Mouse (Mus musculus) testis, adult 2 months (tissue): ENCODE data around the gene Cdk10. TPM values are rescaled to one million over a fixed set of nuclear protein-coding genes. Genes with fewer than 3 reads are reported as not detected.
A peak's percentile ranks its signal among the peaks of the same experiment; 100 is the strongest.
"Not testable (repeated sequence)": the region's sequence is repeated elsewhere in the genome, so short reads cannot be mapped to it uniquely, and the experiment has no call there.

Experiments
- H3K27ac ChIP-seq: fragments of 200-500 bp; 2 replicates; pipeline ENCODE4 v1.5.1; 2012; ENCODE audit warnings: low read depth, low read length; ENCODE audit not compliant: control insufficient read depth, insufficient read depth
- H3K27me3 ChIP-seq: fragments of 200-500 bp; 2 replicates; pipeline ENCODE4 v1.6.1; 2012; ENCODE audit warnings: mild to moderate bottlenecking, low read length, moderate library complexity; ENCODE audit not compliant: control insufficient read depth, insufficient read depth
- H3K36me3 ChIP-seq: fragments of 200-500 bp; 2 replicates; pipeline ENCODE4 v1.6.1; 2012; ENCODE audit warnings: mild to moderate bottlenecking, low read length; ENCODE audit not compliant: control insufficient read depth, insufficient read depth
- H3K4me1 ChIP-seq: fragments of 200-500 bp; 2 replicates; pipeline ENCODE4 v1.6.1; 2012; ENCODE audit warnings: low read length; ENCODE audit not compliant: control insufficient read depth, insufficient read depth
- H3K4me3 ChIP-seq: fragments of 200-500 bp; 2 replicates; pipeline ENCODE4 v1.5.1; 2012; ENCODE audit warnings: low read depth, mild to moderate bottlenecking, low read length, moderate library complexity, mixed read lengths; ENCODE audit not compliant: control insufficient read depth
- CTCF ChIP-seq: fragments of 200-500 bp; IDR thresholded peaks from 2 replicates; pipeline ENCODE4 v1.5.1; 2012; ENCODE audit warnings: low read depth, mild to moderate bottlenecking, inconsistent platforms, low read length, moderate library complexity; ENCODE audit not compliant: control insufficient read depth, insufficient read depth, insufficient replicate concordance
- POLR2A ChIP-seq: fragments of 200-500 bp; IDR thresholded peaks from 2 replicates; pipeline ENCODE4 v1.6.1; 2012; ENCODE audit warnings: low read depth, mild to moderate bottlenecking, inconsistent platforms, low read length, moderate library complexity; ENCODE audit not compliant: control insufficient read depth
- polyA plus RNA-seq: library from polyadenylated mRNA; depleted of rRNA; stranded (reverse); fragments of >200 nt; gene quantifications from 2 replicates; pipeline ENCODE4 v1.2.3, GENCODE M21; 2012

The Cdk10 gene
- polyA plus RNA-seq, 1 experiment: 62.0 TPM

DNA sequence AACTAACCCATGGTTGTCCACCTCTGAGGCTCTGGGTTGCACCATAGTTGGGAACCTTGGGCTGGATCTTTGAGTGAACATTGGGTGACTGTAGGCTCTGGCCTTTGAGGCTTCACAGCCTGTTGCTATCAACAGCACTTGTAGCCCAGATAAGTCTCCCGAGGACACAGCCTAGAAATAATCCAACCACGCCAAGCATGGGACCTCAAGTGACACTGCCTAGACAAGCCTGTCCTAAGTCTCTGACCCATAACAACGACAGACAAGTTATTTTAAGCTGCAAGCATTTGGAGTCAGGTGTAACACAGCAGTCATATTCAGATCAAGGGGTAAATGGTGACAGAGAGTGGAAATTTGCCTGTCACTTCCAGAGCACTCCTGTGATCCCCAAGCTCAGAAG, 9.2 kb upstream of the Cdk10 start:
- peaks cover 3% of the 10 kb centered on the region for H3K4me1 ChIP-seq
- H3K27me3 ChIP-seq: no peaks in the 10 kb centered on the region
- no peak for TF ChIP-seq CTCF
- no peak for TF ChIP-seq POLR2A
- H3K4me3 ChIP-seq: peak overlapping the region; percentile 15
- H3K27ac ChIP-seq: no peak overlapping the region
- H3K36me3 ChIP-seq: peaks cover 4% of the 10 kb centered on the region

DNA sequence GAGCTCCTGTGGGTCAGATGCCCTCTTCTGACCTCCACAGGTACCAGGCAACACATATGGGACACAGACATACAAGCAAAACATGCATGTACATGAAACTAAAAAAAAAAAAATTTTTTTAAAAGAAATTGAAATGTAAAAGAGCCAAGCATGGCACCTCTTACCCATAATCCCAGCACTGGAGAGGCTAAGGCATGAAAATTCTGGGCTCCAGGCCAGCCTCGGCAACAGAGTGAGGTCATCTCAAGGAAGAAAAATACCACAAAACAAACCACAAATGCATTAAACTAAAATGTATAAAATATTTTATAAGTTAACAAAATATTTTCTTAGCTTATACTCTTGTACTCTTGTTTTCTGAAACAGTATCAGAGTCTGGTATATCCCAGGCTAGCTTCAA, 3.7 kb upstream of the Cdk10 start:
- no peak for TF ChIP-seq CTCF
- TF ChIP-seq POLR2A: no peak
- peaks cover 3% of the 10 kb centered on the region for H3K4me1 ChIP-seq
- H3K27ac ChIP-seq: no peak overlapping the region
- H3K4me3 ChIP-seq: no peak overlapping the region
- H3K36me3 ChIP-seq: no peaks in the 10 kb centered on the region
- H3K27me3 ChIP-seq: no peaks in the 10 kb centered on the region

DNA sequence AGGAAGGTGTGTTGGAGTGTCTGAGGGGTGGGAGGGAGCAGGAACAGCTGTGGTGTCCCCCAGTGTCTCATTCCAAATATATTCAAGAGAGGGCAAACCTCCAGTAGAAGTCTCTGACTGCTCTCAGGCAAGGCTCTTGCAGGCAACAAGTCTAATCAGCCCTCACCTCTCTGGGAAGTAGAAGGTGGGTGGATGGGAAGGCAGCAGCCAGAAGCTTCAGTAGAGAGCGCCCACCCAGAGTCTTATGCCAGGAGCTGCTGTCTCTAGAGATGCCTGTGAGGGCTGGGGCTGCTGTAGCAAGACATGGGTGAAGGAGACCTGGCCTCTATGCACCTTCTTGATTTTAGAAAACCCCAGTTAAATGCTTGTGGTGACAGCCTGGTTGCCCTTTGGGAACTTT, 3.8 kb downstream of the Cdk10 start:
- H3K27me3 ChIP-seq: no peaks in the 10 kb centered on the region
- TF ChIP-seq POLR2A (no peak), CTCF (no peak)
- H3K4me3 ChIP-seq: no peak overlapping the region
- H3K4me1 ChIP-seq: peaks cover 3% of the 10 kb centered on the region
- peaks cover 3% of the 10 kb centered on the region for H3K36me3 ChIP-seq
- no peak overlapping the region for H3K27ac ChIP-seq

DNA sequence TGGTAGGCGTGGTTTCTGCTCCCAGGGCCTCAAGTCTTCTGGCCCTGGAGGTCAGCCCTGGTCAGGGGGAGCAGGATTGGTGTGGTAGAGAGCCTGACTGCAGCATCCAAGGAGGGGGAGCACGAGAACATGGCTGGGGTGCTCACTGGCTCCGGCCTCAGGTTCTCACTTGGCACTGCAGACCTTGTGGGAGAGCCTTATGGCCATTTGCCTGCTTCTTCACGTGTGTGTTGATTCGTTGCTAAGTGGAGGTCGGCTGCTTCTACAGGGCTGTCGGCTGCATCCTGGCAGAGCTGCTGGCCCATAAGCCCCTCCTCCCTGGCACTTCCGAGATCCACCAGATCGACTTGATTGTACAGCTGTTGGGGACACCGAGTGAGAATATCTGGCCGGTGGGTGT, 5.7 kb downstream of the Cdk10 start:
- not testable (repeated sequence) for H3K36me3 ChIP-seq, H3K4me1 ChIP-seq, H3K4me3 ChIP-seq, H3K27me3 ChIP-seq, H3K27ac ChIP-seq

DNA sequence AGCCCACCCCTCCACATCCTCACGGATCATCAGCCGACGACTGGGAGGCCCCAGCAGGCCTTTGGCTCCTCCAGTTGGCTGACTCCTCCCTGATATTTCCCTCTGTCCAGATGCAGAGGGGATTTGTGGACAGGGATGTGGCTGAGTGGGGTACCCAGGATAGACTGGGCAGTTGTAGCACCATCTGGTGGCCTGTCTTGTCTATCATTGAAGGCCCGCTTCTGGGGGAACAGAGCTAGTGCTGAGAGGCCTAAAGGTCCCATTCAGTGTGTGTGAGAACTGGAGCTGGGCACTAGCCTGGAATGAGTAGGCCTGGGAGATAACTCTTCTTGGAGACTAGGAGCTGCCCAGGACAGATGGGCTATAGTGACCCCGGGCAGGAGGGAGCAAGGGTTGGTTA, 7.1 kb downstream of the Cdk10 start:
- Histone ChIP-seq H3K4me3 (no peak overlapping the region), H3K27me3 (no peaks in the 10 kb centered on the region), H3K27ac (no peak overlapping the region), H3K4me1 (peaks cover 18% of the 10 kb centered on the region), H3K36me3 (peaks cover 3% of the 10 kb centered on the region)
- TF ChIP-seq CTCF (no peak), POLR2A (no peak)

DNA sequence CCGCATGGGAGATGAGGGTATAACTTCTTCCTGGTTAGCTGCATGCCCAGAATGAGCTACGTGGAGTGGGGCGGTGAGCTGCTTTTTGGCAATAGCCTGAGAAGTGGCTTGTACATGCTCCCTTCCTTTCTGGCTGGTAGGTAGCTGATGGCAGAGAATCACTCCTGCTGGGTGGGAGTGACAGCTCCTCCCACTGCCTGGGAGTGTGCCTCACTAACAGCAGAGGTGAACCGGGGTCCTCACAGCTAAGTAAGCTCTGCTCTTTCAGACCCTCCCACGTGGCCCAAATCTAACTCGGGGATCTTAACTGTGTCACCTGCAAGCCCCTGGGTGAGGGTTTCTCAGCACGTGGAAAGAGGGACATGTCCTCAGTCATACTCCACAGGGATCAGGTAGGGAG, 7.9 kb downstream of the Cdk10 start:
- peaks cover 18% of the 10 kb centered on the region for H3K4me1 ChIP-seq
- H3K27ac ChIP-seq: no peak overlapping the region
- peaks cover 3% of the 10 kb centered on the region for H3K36me3 ChIP-seq

DNA sequence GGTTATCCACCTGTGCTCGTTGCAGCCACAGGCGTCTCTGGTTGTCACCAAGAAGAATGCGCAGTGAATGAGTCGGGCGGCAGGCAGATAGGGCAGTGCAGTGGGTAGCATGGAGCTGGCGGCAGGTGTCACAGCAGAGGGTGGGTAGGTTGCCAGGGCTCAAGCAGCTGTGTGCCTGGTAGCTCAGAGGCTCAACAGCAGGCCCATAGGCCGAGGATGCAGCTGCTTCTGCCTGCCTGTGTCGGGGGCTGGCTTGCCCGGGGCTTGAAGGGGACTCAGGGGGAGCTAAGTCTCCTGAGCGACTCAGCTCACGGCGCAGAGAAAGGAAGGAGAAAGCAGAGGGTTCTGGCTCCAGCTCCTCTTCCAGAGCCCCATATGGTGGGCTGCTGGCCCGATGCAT, 8.7 kb downstream of the Cdk10 start:
- H3K4me3 ChIP-seq: peak overlapping the region; percentile 87
- no peaks in the 10 kb centered on the region for H3K36me3 ChIP-seq
- H3K27me3 ChIP-seq: no peaks in the 10 kb centered on the region

More for the DNA sequence above, 7.9 kb downstream of the Cdk10 start:
- no peak for TF ChIP-seq CTCF
- Histone ChIP-seq H3K4me3 (peak overlapping the region; percentile 87), H3K27me3 (no peaks in the 10 kb centered on the region)

DNA sequence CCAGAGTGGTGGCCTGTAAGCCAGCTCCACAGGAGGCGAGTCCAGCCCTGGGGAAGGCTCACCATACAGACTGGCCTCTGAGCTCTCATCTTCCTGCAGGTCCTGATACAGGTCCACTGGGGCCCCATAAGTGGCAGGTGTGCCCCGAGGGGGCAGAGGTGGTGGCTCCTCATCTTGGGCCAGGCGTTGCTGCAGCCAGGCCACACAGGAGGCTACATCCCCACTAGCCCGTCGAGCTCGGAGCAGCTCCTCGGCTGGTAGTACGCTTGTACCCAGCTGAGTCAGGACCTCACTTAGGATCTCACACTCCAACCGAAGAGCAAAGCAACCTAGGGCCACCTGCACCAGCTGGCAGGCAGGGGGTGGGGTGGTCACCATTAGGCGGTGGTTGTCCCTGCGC, 9.1 kb downstream of the Cdk10 start:
- Histone ChIP-seq H3K4me3 (peak overlapping the region; percentile 87), H3K4me1 (peaks cover 18% of the 10 kb centered on the region), H3K27me3 (no peaks in the 10 kb centered on the region), H3K36me3 (no peaks in the 10 kb centered on the region), H3K27ac (no peak overlapping the region)
- TF ChIP-seq POLR2A: no peak
- no peak for TF ChIP-seq CTCF

More for the DNA sequence above, 8.7 kb downstream of the Cdk10 start:
- TF ChIP-seq CTCF (no peak), POLR2A (no peak; the same call in 1 of the 2 replicates)
- no peak overlapping the region for H3K27ac ChIP-seq
- H3K4me1 ChIP-seq: peaks cover 18% of the 10 kb centered on the region
